Mouse (Mus musculus): ENCODE results near the gene Vangl1. TPM values are rescaled to one million over a fixed set of nuclear protein-coding genes. Genes with fewer than 3 reads are reported as not detected.

Gene Vangl1
- polyA plus RNA-seq (2016; fragmentation: Nextera tagmentation; extraction: Ambion mirVana), result 31.0 and 31.8 TPM in 2 replicates

DNA sequence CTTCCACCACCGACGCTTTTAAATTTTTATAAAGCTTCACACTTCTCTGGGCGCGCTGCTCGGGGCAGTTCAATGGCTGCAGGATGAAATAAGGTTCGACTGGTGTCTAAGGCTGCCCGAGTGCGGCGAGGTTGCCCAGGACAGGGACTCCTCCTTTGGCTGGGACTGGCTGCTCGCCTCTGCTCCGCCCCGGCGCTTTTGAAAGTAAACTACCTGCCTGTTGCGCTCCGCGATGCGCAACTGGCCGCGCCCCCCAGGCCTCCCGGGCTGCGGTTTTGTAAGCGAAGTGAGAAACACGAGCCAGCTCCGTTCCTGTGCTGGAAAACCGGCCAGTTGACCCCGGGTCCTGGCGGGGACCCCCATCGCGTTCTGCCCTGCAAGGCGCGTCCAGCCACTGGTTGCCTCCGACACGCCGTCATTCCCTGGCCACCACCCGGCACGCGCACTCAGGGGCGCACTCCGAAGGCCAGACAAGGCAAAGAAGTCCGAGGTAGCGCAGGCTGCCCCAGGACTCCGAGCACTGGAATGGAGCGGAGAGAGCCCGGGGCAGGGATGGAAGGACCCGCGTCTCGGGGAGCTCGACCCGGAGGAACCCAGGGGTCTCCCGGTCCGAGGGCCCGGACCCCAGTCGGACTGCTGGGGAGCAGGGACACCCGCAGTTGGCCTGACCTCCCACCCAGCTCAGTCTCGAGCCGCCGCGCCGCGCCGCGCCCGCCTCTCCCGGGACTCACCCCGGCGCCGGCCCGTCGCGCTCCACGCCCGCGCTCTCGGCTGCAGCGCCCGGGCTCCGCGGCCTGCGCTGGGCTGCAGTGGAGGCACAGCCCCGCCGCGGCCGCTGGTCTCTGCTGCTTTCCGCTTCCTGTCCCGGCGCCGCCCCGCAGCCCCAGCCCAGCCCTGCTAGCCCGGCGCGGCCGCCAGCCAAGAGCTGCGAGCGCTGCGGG lies at the start of gene Vangl1:
Gene Vangl1, minus strand, starts transcription at position 913 of the 941 bp plus-strand sequence.
- Histone ChIP-seq H3K27ac (ENCODE audit: poor library complexity, severe bottlenecking) (peak within 1 kb of the TSS; percentile 74), H3K9ac (peak within 1 kb of the TSS; percentile 95), H3K4me2 (peak within 1 kb of the TSS; percentile 87), H3K4me1 (replicated peaks) (peaks cover 47% of the 10 kb centered on the region), H3K36me3 (no peaks in the 10 kb centered on the region), H3K27me3 (replicated peaks) (no peaks in the 10 kb centered on the region), H3K4me3 (peak within 1 kb of the TSS; percentile 80), H3K9me3 (replicated peaks) (no peaks in the 10 kb centered on the region)
- under 1% methylated on average over 87 of the region's 95 CpGs for WGBS
- peak; percentile 88 for ATAC-seq (ENCODE audit: insufficient number of reproducible peaks, low FRiP score)

DNA sequence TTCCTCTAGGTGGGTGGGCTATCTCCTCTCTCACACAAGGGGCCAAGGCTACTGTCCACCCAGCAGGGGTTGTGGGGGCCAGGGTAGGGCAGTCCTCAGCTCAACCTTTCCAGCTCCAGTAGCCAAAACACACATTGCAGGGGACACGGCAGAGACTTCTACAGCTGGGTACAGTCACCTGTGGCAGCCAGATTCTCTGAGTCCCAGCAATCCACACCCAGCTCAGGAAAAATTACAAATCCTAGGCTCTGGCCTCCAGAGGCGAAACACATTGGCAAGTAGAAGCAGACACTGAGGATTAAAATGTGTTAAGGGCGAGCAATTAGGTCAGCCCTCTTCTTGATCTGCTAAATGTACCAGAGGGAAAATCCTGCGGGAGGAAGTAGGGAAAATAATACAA lies 49.1 kb upstream of the Vangl1 start:
- peaks cover 9% of the 10 kb centered on the region for H3K4me1 ChIP-seq (replicated peaks)
- no peaks in the 10 kb centered on the region for H3K36me3 ChIP-seq
- 60% methylated on average over 4 of the region's 4 CpGs for WGBS
- no peak for ATAC-seq (ENCODE audit: insufficient number of reproducible peaks, low FRiP score)
- H3K9me3 ChIP-seq (replicated peaks), result peaks cover 6% of the 10 kb centered on the region; the same call in 1 of the 2 replicates
- H3K4me3 ChIP-seq, result no peak overlapping the region
- no peak overlapping the region for H3K9ac ChIP-seq
- no peak overlapping the region for H3K4me2 ChIP-seq
- 0 out of 2 replicates have a peak, but pooled peaks cover 4% of the 10 kb centered on the region for H3K27me3 ChIP-seq (replicated peaks)
- H3K27ac ChIP-seq (ENCODE audit: poor library complexity, severe bottlenecking), result no peak overlapping the region

DNA sequence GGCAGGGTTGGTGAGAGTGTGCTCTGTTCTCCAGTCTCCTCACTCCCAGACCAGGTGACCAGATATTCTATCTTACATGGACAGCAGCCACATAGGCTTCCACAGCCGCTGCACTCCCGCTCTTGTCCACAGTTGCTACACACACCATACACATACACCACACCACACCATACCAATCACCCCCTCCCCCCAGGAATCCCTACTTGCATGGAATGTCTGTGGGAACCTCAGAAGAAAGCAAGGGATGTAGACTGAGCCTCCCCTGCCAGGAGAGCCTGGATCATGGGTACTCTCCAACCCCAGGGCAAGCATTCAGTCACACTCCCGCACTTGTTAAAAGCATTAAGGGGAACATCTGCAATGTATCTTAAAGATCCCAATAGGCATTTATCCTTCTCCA lies 48.4 kb upstream of the Vangl1 start:
- Histone ChIP-seq H3K9ac (no peak overlapping the region), H3K27me3 (replicated peaks) (0 out of 2 replicates have a peak, but pooled peaks cover 4% of the 10 kb centered on the region), H3K9me3 (replicated peaks) (peaks cover 6% of the 10 kb centered on the region; the same call in 1 of the 2 replicates), H3K36me3 (no peaks in the 10 kb centered on the region), H3K27ac (ENCODE audit: poor library complexity, severe bottlenecking) (no peak overlapping the region), H3K4me1 (replicated peaks) (peaks cover 9% of the 10 kb centered on the region), H3K4me2 (no peak overlapping the region), H3K4me3 (no peak overlapping the region)
- WGBS, result 72% methylated on average over 3 of the region's 3 CpGs
- no peak for ATAC-seq (ENCODE audit: insufficient number of reproducible peaks, low FRiP score)

DNA sequence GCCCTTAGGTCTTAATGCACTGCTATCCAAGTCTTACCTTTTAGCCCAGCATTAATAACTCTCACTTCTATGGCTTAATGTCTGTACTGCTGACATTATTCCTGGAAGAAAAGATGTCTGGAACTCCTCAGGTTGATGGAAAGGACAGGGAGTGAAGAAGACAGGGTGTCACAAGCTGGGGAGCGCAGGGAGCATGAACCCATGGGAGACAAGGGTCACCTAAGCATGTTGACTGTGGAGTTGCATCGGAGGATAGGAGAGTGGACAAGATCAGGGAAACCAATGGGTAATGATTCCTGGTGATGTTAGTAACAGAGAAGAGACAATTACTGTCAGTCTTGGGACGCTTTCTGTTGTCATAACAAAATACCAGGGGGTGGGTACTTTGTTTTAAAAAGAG lies 46.4 kb upstream of the Vangl1 start:
- Histone ChIP-seq H3K36me3 (no peaks in the 10 kb centered on the region), H3K9ac (no peak overlapping the region), H3K27ac (ENCODE audit: poor library complexity, severe bottlenecking) (no peak overlapping the region), H3K4me3 (no peak overlapping the region), H3K4me1 (replicated peaks) (peaks cover 9% of the 10 kb centered on the region), H3K9me3 (replicated peaks) (no peaks in the 10 kb centered on the region), H3K27me3 (replicated peaks) (0 out of 2 replicates have a peak, but pooled peaks cover 4% of the 10 kb centered on the region), H3K4me2 (no peak overlapping the region)
- WGBS, result 88% methylated on average over 3 of the region's 3 CpGs
- ATAC-seq (ENCODE audit: insufficient number of reproducible peaks, low FRiP score), result no peak

DNA sequence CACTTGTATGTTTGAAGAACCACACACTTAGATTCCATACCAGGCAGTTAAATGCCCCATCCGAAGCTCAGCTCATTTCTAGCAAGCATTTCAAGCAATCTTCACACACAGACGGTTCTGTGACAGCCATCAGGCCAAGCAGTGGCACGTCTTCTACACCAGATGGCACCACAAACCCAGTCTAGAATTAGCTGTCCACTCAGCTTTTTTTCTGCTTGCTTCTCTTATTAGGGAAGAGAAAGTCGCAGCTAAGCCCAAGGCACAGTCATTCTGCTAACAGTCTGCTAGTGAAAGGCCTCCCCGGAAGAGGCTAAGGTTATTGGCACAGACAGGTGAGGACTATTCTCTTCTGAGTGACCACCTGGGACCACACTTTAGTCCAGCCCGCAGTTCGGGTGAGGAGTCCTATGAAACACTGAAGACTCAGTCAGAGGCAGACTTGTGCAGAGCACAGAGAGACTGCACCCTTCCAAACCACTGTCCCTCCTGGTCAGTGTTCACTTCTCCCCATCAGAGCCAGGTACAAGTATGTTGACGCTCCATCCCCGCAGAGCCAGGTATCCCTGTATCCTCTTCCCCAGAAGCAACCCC lies 45.0 kb upstream of the Vangl1 start:
- H3K36me3 ChIP-seq, result no peaks in the 10 kb centered on the region
- H3K9me3 ChIP-seq (replicated peaks), result no peaks in the 10 kb centered on the region
- H3K9ac ChIP-seq, result no peak overlapping the region
- peaks cover 13% of the 10 kb centered on the region for H3K4me1 ChIP-seq (replicated peaks)
- H3K4me2 ChIP-seq, result no peak overlapping the region
- H3K4me3 ChIP-seq, result no peak overlapping the region
- WGBS, result 54% methylated on average over 9 of the region's 9 CpGs
- 0 out of 2 replicates have a peak, but pooled peaks cover 4% of the 10 kb centered on the region for H3K27me3 ChIP-seq (replicated peaks)
- ATAC-seq (ENCODE audit: insufficient number of reproducible peaks, low FRiP score), result peak; percentile 18; the same call in 1 of the 2 replicates
- no peak overlapping the region for H3K27ac ChIP-seq (ENCODE audit: poor library complexity, severe bottlenecking)

DNA sequence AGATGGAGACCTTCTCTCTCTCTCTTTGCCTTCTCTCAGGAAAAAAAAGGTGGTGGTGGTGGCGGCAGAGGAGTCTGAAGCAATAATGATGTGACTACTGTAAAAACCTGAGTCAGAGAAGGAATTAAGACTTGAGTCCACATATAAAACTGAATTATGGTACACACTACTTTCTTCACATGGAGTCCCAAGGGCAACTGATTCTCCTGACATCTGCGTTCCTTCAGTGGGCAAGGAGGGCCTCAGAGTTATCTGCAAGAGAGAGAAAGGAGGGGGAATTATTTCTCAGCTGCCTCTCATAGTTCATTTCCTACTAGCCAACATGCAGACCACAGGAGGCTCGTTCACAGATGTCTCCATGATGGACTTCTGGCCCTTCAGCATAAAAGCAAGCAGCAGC lies 40.1 kb upstream of the Vangl1 start:
- H3K9ac ChIP-seq, result no peak overlapping the region
- peaks cover 4% of the 10 kb centered on the region; the same call in 1 of the 2 replicates for H3K4me1 ChIP-seq (replicated peaks)
- no peaks in the 10 kb centered on the region for H3K9me3 ChIP-seq (replicated peaks)
- H3K27me3 ChIP-seq (replicated peaks), result 0 out of 2 replicates have a peak, but pooled peaks cover under 1% of the 10 kb centered on the region
- no peak overlapping the region for H3K4me3 ChIP-seq
- 71% methylated on average over 3 of the region's 3 CpGs for WGBS
- H3K36me3 ChIP-seq, result no peaks in the 10 kb centered on the region
- no peak overlapping the region for H3K27ac ChIP-seq (ENCODE audit: poor library complexity, severe bottlenecking)
- ATAC-seq (ENCODE audit: insufficient number of reproducible peaks, low FRiP score), result no peak
- no peak overlapping the region for H3K4me2 ChIP-seq

DNA sequence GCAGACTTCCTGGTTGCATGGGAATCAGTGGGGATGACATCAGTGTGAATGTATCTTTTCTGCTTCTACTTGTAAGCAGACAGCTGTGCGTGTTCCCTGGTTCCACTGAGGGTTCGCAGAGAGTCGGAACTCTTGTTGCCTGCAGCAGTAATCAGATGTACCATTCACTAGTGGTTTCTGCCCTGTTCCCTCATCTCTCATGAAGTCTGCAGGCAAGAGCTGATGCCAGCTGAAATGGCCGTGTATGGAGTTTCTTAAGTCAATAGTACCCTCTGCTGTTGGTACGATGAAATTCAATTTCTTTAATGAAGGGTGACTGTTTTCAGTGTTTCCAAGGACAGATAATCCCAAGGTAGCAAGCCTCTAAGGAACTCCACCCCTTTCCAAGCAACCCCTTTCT lies 38.4 kb upstream of the Vangl1 start:
- Histone ChIP-seq H3K4me2 (no peak overlapping the region), H3K27me3 (replicated peaks) (no peaks in the 10 kb centered on the region), H3K4me3 (no peak overlapping the region), H3K9ac (no peak overlapping the region), H3K36me3 (no peaks in the 10 kb centered on the region), H3K27ac (ENCODE audit: poor library complexity, severe bottlenecking) (no peak overlapping the region), H3K9me3 (replicated peaks) (peaks cover 7% of the 10 kb centered on the region), H3K4me1 (replicated peaks) (peaks cover 4% of the 10 kb centered on the region; the same call in 1 of the 2 replicates)
- 0 out of 2 replicates have a peak, but pooled peaks have one; percentile 22 for ATAC-seq (ENCODE audit: insufficient number of reproducible peaks, low FRiP score)
- 43% methylated on average over 5 of the region's 5 CpGs for WGBS

DNA sequence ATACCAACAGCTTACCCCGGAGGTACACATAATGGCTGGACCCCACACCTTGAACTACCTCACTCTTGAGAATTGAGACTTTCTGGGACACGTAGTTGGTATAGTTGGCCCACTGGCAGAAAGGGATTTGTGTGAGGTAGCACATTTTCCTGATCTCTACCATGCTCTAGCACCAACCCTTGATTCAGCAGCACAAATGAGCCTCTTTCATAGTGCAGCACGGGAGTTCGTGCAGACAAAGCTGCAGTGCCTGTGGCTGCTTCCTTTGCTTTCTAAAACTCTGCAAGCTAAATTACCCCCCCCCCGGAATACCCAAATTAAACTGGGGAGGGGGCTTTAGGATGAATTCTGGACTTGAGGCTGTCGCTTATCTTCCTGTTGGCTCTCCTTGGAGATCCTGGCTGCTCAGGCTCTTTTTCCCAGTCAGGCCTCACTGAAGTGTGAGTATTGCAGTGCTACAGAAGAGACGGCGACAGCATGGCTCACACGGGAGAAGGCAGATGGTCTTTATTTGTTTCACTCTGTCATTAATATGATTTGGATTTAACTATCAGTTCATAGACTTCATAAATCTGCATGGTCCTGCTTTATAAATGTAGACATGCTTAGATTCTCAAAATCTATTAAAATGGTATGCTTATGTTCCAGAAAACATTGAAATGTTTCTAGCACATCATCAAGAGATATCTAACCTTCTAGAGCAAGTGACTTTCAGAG lies 27.1 kb upstream of the Vangl1 start:
- Histone ChIP-seq H3K4me2 (no peak overlapping the region), H3K27me3 (replicated peaks) (no peaks in the 10 kb centered on the region), H3K27ac (ENCODE audit: poor library complexity, severe bottlenecking) (no peak overlapping the region), H3K4me1 (replicated peaks) (no peaks in the 10 kb centered on the region), H3K9ac (no peak overlapping the region), H3K36me3 (no peaks in the 10 kb centered on the region), H3K4me3 (no peak overlapping the region), H3K9me3 (replicated peaks) (peaks cover 8% of the 10 kb centered on the region)
- no peak for ATAC-seq (ENCODE audit: insufficient number of reproducible peaks, low FRiP score)
- WGBS, result 82% methylated on average over 9 of the region's 9 CpGs

DNA sequence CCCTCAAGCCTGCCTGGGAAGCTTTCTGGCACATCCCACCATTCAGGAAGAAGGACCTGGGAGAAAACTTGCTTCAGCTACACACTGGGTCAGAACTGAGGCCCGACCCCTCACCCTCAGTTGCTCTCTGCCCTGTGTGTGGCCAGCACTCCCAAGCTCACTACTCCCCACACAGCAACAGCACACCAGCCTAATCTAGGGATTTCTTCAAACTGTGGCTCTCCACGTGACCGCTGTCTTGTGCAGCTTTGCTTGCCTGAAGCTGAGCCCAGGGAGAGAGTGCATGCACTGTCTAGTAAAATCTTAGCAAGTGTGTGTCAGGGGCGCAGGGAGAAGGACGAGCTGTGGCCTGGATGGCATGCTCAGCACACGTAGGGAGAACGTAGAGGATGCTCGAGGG lies 18.3 kb upstream of the Vangl1 start:
- 0 out of 2 replicates have a peak, but pooled peaks cover 4% of the 10 kb centered on the region for H3K4me1 ChIP-seq (replicated peaks)
- no peak overlapping the region for H3K4me3 ChIP-seq
- WGBS, result 75% methylated on average over 8 of the region's 8 CpGs
- H3K27me3 ChIP-seq (replicated peaks), result 0 out of 2 replicates have a peak, but pooled peaks cover 7% of the 10 kb centered on the region
- ATAC-seq (ENCODE audit: insufficient number of reproducible peaks, low FRiP score), result no peak
- H3K36me3 ChIP-seq, result no peaks in the 10 kb centered on the region
- H3K9ac ChIP-seq, result no peak overlapping the region
- no peaks in the 10 kb centered on the region for H3K9me3 ChIP-seq (replicated peaks)
- no peak overlapping the region for H3K4me2 ChIP-seq
- no peak overlapping the region for H3K27ac ChIP-seq (ENCODE audit: poor library complexity, severe bottlenecking)

DNA sequence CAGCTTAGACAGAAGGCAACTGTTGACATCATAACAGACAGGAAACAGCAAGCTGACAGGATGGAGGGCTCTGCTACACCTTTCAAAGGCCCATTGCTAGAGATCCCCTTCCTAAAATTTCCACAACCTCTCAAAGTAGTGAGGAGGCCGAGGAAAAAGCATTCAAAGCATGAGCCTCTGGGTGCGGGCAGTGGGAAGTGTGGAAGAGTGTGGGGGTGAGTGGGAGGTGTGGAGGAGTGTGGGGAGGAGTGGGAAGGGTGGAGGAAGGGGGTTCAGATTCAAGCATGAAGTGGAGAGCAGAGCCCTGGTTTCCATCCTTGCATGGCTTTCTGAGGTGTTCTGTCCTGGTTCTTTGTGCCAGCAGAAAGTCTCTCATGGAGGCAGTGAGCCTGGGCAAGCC lies 13.8 kb upstream of the Vangl1 start:
- no peaks in the 10 kb centered on the region for H3K36me3 ChIP-seq
- 0 out of 2 replicates have a peak, but pooled peaks cover 7% of the 10 kb centered on the region for H3K4me1 ChIP-seq (replicated peaks)
- no peak overlapping the region for H3K4me3 ChIP-seq
- no peak overlapping the region for H3K9ac ChIP-seq
- no peak for ATAC-seq (ENCODE audit: insufficient number of reproducible peaks, low FRiP score)
- no peak overlapping the region for H3K4me2 ChIP-seq
- 0 out of 2 replicates have a peak, but pooled peaks cover 7% of the 10 kb centered on the region for H3K27me3 ChIP-seq (replicated peaks)
- 86% methylated on average over 2 of the region's 2 CpGs for WGBS
- H3K27ac ChIP-seq (ENCODE audit: poor library complexity, severe bottlenecking), result no peak overlapping the region
- 0 out of 2 replicates have a peak, but pooled peaks cover 4% of the 10 kb centered on the region for H3K9me3 ChIP-seq (replicated peaks)
